Mouse (Mus musculus) gastrocnemius, adult 2 months (tissue): ENCODE data around the gene Prepl. TPM values are rescaled to one million over a fixed set of nuclear protein-coding genes. Genes with fewer than 3 reads are reported as not detected.

Experiments used
- DNase-seq: peaks from one replicate; pipeline ENCODE4 v3.0.0; 2022
- H3K27ac ChIP-seq: fragments of 200-600 bp; 2 replicates; pipeline ENCODE4 v1.8.1; 2022; ENCODE audit warnings: mild to moderate bottlenecking
- H3K4me3 ChIP-seq: fragments of 200-600 bp; 2 replicates; pipeline ENCODE4 v1.8.1; 2022; ENCODE audit warnings: mild to moderate bottlenecking, moderate library complexity
- CTCF ChIP-seq: fragments of 200-600 bp; IDR thresholded peaks from 2 replicates; pipeline ENCODE4 v1.8.1; 2022; ENCODE audit warnings: antibody characterized with exemption, mild to moderate bottlenecking, moderate library complexity
- intact Hi-C: fragments of 180-260 bp; cut with DNase I; formaldehyde crosslinking; loops from one replicate; pipeline ENCODE4 v1.15.1; 2025
- long read RNA-seq, 2 experiments: library from polyadenylated mRNA; stranded (forward); transcript quantifications; one replicate each; pipeline ENCODE4 v2.0.0; 2021
- total RNA-seq, 2 experiments: library from RNA; stranded (reverse); gene quantifications; 2 replicates each; pipeline ENCODE4 v1.2.3; 2021

Gene Prepl
- total RNA-seq = 10 to 100 TPM; 20.4 to 29.6 TPM
- long read RNA-seq, experiment 1, transcript Prepl-202 (15 exons, 2,734 nt) = major isoform, 7 of 19 reads
- long read RNA-seq, experiment 1, partial matches to known transcripts = 4 of 19 reads
- long read RNA-seq, experiment 1, other reads (novel, unspliced or antisense) = 6 of 19 reads
- long read RNA-seq, experiment 2, partial matches to known transcripts = 3 of 7 reads
- long read RNA-seq, experiment 2, other reads (novel, unspliced or antisense) = 3 of 7 reads

DNA sequence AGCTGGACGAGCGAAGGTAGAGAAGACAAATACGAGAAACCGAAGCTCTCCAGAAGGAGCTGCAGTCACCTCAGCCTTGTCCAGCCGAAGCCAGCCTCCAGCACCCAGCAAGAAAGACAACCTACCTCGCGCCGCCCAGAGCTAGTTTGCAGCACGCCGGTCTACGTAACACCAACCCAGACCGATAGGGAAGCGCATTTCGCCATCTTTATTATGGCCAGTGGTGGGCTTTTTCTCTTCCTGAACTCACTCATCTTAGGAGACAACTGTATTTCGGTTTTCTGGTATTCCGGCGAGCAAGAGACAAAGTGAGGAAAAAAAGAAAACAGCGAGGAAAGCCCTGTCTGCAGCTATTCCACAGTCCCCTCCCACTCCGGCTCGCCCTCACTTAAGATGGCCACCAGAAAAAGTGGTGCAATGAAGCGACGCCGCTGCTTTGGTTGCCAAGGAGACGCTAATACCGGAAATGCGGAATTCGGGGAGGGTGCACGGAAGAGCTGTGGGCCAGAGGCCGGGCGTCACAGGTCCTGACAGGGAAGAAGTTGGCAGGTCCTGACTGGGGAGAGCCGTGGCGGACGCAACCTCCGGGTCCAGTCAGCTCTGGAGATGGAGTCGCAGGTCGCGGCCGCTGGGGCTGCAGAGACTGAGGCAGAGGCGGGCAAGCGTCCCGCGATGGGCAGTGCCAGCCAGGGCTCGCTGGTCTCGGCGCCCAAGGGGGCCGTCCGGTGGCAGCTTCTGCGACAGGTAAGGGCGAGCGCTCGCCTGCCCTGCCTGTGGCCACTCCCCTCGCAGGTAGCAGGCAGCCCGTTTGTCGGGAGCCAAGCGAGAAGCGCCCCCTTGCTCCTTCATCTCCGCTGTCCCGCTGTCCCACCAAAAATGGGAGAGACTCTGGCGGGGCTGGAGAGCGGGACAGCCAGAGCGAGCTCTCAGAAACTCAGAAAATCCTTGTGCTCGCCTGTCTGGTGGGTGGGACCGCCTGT is at the start of gene Prepl, which contains the start of gene Camkmt:
TSS of gene Prepl (minus strand) at position 122 of the 980 bp plus-strand sequence.
TSS of gene Camkmt (plus strand) at position 433 of the 980 bp plus-strand sequence.
- intact Hi-C loops = loop anchor here (5.0 kb wide), 1 partner anchor 298 kb away; the partner anchor contains the start of gene Lrpprc
- H3K27ac ChIP-seq = peak within 1 kb of the TSS; percentile 95
- peak within 1 kb of the TSS; percentile 84 for H3K4me3 ChIP-seq
- DNase-seq = peak; percentile 97
- peak; percentile 9; the same call in 1 of the 2 replicates for TF ChIP-seq CTCF

DNA sequence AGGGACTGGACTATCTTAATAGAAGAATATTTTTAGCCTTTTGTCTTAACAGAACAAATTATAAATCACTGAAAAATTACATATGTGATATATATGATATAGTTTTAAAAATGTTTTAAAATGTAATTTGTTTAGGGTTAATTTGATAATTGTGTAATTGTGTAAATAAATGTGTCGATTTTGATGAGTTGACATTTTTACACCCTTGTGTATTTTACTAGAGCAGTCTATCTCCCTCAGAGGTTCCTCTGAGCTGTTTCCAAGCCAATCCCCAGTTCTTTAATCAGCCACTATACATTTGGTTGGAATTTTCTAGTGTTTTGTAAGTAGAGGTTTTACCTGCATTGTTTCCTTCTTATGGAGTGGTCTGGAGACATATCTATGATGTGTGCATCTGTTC is 48.4 kb upstream of the Prepl start:
- intact Hi-C loops = no loop called here
- Histone ChIP-seq H3K27ac (no peak overlapping the region), H3K4me3 (no peak overlapping the region)
- no peak for TF ChIP-seq CTCF
- DNase-seq = no peak

DNA sequence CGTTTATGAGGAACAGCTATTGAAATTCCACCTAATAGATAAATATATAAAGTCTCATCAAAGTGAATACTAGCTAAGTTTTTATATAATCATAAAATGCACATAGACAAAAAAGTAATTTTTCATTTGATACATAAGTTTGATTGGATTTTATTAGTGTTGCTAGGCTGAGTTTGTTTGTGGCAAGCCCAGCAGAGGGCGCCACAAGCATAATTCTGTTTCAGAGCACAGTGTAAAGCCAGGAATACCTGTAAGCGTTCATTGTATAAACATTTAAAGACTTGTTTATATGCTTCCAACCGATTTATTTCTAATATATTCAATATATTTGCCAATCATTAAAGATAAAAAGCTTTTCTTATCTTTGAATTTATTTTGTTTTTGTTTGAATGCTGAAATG is 26.6 kb upstream of the Prepl start:
- Histone ChIP-seq H3K4me3 (no peak overlapping the region), H3K27ac (no peak overlapping the region)
- intact Hi-C loops = loop anchor here (2.0 kb wide), 1 partner anchor 516 kb away; no protein-coding TSS in a partner anchor
- peak; percentile 85 for TF ChIP-seq CTCF
- DNase-seq = peak; percentile 56

DNA sequence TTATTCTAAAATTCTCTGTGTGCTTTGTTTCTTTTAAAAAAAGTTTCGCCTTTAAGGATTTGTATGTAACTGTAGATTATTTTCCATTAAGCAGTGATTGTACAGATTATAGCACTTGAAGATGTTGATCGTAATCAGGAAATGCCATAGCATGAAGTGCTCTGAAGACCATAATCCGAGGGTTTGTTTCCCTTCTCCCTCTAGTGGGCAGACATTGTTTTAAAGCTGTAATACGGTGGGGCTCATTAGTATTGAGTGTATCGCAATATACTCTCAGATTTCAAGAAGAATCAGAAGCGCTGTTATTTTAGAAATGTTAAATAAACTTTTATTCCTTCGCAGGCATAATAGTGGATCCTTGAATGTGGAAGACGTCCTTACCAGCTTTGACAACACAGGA is 23.4 kb upstream of the Prepl start:
- Histone ChIP-seq H3K4me3 (no peak overlapping the region), H3K27ac (no peak overlapping the region)
- TF ChIP-seq CTCF = peak; percentile 5; the same call in 1 of the 2 replicates
- DNase-seq = no peak
- intact Hi-C loops = no loop called here

DNA sequence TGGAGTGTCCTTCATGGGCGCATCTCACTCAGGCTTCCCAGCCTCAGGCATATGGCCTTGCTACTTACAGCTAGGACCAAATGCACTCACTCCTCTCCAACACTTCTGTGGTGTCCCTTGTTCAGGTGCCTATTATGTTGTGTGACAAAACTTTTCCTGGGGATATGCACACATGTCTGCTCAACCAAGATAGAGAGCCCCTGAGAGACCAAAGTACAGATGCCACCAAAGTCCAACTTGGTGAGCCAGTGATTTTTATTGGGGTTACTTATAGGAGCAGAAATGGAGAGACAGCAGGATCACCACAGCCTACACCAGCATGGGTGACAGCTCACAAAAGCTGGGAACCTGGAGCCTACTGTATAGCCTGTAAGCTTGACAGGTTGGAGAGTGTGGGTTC is 20.6 kb upstream of the Prepl start:
- no peak for DNase-seq
- Histone ChIP-seq H3K4me3 (no peak overlapping the region), H3K27ac (no peak overlapping the region)
- intact Hi-C loops = no loop called here
- TF ChIP-seq CTCF = no peak

DNA sequence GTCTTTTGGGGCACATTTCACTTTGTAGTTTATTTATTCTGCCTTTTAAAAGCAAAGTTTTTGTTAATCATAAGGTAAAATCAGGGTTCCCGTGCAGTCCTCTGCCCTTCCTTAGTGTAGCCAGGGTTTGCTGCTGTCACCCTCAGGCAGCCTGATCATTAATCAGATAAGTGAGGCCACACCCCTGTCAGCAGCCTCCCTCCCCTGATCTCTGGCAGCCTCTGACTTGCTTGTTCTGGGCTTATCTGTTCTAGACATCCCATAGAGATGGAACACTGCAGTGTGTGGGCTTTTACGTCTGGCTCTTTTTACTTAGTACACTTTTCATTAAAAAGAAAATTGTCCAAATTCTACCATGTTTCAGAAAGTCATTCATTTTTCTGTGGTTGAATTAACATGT is 13.3 kb upstream of the Prepl start:
- Histone ChIP-seq H3K27ac (no peak overlapping the region), H3K4me3 (no peak overlapping the region)
- no peak for DNase-seq
- TF ChIP-seq CTCF = no peak
- intact Hi-C loops = no loop called here

DNA sequence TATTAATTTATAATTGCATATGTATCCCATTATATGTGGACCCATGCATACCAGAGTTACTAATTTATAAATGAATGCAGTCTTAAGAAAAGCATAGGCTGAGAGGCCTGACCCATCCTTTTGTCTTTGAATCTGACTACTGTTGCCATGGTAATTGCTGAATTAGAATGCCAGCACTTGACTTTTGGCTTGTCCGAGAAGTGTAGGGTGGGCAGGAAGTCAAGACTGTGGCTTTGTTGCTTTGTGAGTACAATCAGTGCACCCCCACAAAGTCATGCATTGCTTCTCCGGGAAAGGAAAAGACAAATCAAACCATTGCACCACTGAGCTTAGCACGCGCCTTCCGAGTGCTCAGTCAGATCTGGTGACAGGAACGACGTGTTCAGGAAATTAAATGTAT is 11.7 kb upstream of the Prepl start:
- Histone ChIP-seq H3K27ac (no peak overlapping the region), H3K4me3 (no peak overlapping the region)
- intact Hi-C loops = no loop called here

DNA sequence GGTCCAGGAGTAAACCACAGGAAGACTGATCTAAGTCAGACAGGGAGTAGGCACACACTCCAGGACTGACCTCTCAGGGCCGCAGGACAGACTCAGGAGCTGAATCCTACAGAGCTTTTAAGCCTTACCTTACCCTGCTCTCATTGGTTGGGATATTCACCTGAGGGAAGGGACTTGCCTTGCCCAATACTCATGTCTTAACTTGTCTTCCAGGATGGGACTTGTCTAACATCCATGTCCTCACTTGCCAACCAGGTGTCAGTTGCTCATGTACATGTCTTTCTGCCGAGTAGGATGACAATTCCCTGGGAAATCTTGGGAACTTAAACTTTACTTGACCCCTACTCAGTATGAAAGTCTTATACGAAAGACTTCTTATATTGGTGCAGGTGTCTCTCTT is 10.2 kb upstream of the Prepl start:
- DNase-seq = no peak
- TF ChIP-seq CTCF = no peak
- H3K27ac ChIP-seq = no peak overlapping the region
- no peak overlapping the region for H3K4me3 ChIP-seq
- intact Hi-C loops = no loop called here

More for the DNA sequence above, 11.7 kb upstream of the Prepl start:
- TF ChIP-seq CTCF = no peak
- DNase-seq = no peak

DNA sequence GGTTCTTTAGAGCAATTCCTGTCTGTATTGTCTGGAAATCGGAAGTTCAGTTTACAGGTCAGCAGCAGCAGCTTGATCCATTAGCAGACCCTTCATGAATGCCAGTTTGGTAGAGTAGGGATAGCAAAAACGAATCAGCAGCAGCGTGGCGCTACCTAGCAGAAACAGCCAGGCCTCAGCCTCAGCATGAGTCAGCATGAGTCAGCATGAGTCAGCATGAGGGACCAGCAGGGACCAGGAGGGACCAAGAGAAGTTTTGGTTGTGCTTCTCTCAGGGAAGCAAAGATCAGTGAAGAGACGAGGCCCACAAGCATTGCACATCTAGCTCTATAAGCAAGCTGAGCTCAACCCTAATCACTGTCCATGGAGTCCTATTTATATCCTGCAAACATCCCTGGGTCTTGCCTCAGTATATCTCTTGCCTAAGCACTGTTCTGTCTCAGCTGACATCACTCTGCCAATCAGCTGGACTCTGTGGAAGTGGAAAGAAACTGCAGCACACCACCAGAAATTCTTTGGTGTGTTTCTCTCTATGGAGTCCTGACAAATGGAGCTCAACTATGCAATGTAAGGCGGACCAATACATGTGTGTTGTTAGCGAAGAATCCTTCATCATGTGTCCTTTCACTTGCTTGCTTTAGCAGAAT is 8.8 kb upstream of the Prepl start:
- intact Hi-C loops = no loop called here
- TF ChIP-seq CTCF = no peak
- H3K27ac ChIP-seq = no peak overlapping the region
- no peak for DNase-seq
- H3K4me3 ChIP-seq = no peak overlapping the region

DNA sequence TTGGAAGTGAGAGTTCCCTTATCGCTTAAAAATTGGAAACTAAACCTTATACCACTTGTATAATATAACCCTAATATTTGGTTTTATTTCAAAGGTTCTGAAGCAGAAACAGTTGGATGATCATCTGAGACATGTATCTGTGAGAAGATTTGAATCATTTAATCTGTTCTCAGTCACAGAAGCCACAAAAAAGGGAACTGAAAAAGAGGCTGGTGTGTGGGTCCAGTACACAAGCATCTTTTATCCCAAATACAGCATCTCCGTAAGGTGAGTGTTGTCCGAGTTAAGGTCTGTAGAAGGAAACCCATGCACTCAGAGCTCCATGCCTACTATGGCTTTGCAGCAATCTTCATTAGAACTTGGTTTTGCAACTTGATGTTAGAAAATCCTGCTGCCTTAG is 6.4 kb upstream of the Prepl start:
- TF ChIP-seq CTCF = no peak
- Histone ChIP-seq H3K4me3 (no peak overlapping the region), H3K27ac (no peak overlapping the region)
- DNase-seq = no peak
- intact Hi-C loops = no loop called here

DNA sequence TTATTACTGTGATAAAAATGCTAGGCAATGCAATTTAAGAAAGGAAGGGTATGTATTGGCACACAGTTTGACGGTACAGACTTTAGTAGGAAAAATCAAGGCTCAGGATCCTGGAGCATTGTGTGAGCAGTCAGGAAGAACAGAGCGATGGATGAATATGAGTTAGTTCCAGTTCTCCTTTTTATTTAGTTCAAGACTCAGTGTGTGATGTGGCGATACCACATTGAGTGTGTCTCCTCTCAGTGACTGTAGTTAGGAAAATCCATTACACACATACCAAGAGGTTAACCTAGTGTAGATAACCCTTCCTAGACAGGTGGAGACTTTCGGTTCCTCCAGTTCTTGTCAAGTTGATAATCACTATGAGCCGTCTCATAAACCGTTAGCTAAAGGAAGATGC is 1.7 kb upstream of the Prepl start:
- intact Hi-C loops = loop anchor here (5.0 kb wide), 1 partner anchor 299 kb away; the partner anchor contains the start of gene Lrpprc
- TF ChIP-seq CTCF = no peak
- DNase-seq = no peak
- Histone ChIP-seq H3K27ac (no peak overlapping the region), H3K4me3 (peak overlapping the region; percentile 84)

DNA sequence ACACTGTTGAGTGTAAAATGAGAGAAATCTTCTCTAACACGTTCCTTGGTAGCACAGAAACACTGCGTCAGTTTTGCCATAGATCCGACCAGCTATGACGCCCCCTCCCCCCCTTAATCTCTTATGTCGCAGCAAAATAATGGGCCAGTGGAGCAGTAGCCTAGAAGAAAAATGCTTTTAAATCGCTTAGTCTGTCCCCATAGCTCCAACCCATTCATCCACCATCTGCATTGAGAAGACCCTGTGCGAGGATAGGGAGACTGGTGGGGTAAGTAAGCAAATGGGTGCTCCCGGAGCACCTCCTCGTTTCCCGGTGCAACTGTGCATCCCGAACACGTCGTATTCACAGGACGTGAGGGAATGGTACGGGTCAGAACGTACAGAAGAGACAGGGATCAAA is 420 bp downstream of the Prepl start:
- DNase-seq = no peak
- TF ChIP-seq CTCF = no peak
- peak overlapping the region; percentile 84 for H3K4me3 ChIP-seq
- peak overlapping the region; percentile 95 for H3K27ac ChIP-seq
- intact Hi-C loops = loop anchor here (5.0 kb wide), 3 partner anchors 132 to 297 kb away; partner anchors contain the start of genes Lrpprc and Ppm1b
